Mouse (Mus musculus): ENCODE measurements around the gene Cmbl. TPM values are rescaled to one million over a fixed set of nuclear protein-coding genes. Genes with fewer than 3 reads are reported as not detected.

The Cmbl gene
- polyA plus RNA-seq, 1 experiment, result 62.9 TPM

GRCm38 (mm10) chr15:31619521-31619920 lies 54.3 kb downstream of the Cmbl start:
- no peak for DNase-seq (ENCODE audit: low spot score)

DNA sequence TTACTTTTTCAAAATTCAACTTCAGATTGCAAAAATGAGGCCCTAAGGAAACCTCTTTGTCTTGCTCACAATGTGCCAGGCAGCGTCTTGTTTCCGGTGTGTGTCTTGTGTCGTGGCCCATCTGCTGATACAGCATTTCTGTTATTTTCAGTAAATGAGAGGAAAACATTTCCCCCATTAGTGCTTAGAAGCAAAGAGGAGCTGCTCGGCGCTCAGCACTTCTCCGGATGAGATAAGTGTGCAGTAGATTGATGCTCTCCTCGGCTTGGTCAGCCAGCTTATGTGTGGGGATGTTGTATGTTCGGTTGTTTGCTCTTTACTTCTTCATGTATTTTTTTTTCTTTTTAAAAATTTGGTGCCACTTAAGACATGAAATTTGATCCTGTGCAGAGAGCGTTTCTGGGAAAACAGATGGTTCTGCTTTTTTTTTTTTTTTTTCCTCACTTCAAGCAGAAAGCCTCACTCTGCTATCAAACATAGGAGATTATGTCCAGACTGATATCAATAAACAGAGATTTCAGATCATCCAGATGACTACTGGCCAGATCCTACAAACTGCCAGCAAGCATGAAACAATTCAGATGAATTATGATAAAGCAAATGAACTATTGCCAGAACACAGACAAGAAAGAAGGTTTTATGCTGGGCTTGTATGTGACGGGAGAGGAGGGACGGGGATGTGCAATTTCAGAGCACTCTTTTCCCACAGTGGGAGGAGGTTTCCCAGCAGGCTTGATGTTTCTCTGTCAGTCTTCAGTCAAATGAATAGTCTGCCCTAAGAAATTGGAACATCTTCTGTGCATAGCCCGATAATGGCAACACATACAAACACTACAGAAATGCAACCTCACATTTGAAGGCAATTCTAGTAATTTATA lies 62.3 kb downstream of the Cmbl start:
- no peak for DNase-seq (ENCODE audit: low spot score)

DNA sequence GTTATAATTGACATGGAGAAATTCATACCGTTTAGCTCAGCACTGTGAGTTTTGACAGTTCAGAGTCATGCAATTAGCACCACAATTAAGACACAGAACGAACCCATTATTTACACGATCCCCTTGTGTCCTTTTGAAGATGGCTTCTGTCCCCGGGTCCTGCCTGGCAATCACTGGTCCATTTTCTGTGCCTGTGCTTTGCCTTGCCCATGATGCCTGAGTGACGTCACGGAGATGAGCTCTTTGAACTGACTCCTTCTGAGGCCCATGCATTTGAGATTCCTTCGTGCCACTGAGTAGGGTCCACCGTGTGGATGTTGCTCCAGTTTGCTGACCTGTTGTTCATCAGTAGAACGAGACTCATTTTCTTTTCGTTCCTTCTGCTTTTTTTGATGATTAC lies 63.0 kb downstream of the Cmbl start:
- no peak for DNase-seq (ENCODE audit: low spot score)

DNA sequence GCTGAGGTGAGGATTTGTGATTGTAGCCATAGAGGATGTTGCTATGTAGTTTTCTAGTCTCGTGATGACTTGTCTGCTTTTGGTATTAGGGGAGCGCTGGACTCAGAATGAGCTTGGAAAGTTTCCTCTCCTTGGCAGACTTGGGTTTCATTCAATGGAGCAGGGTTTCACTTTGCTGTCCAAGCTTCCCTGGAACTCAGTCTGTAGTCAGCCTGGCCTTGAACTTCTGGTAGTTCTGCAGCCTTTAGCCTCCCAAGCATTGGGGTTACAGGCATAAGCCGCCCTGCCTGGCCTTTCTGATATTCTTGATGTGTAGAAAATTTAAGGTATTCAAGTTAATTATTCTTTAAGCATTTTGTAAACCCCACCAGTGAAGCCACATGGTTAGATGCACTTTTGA lies 64.4 kb downstream of the Cmbl start:
- DNase-seq (ENCODE audit: low spot score), result no peak

GRCm38 (mm10) chr15:31631396-31631858 lies 66.2 kb downstream of the Cmbl start:
- DNase-seq (ENCODE audit: low spot score), result no peak

DNA sequence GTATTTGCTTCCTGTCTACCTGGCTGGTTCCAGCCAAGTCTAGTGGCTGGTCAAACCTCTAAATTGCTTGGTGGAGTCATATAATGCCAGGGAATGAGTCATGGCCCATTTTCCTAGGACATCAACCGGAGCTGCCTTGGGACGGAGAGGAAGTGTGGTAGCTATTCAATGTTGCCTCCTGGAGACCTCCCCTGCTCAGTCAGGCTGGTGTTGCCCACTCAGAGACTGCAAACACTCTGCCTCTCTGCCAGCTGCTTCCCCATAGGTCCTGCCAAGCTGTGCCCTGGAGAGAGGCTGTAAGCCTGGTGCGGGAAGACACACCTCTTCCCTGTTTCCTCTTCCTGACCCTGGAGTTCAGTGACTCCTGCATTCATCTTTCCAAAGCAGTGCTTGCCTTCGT lies 67.3 kb downstream of the Cmbl start:
- DNase-seq (ENCODE audit: low spot score), result no peak

DNA sequence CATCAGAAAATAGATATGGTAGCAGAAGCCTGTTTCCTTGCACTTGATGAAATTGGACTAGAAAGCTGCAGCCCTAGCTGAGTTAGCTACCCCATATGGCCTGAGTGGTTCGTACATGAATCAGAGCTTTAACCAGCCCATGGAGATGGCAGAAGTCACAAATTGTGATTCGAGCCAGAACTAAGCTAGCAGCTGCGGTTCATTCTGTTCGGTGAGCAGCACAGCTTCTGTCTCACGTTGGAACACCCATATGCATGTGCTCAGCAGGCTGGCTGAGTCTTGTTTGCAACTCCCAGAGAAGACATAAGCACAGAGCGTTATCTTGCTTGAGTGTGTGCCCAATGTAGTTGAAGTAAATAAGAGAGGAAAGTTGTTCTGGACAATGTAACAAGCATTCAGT lies 69.4 kb downstream of the Cmbl start:
- DNase-seq (ENCODE audit: low spot score), result no peak

GRCm38 (mm10) chr15:31636091-31636595 lies 71.0 kb downstream of the Cmbl start:
- DNase-seq (ENCODE audit: low spot score), result no peak

Other genes starting within 250 kb of the Cmbl start
- gene Ankrd33b, start 197.7 kb upstream of the Cmbl start, polyA plus RNA-seq (2012; rRNA removed), result 0.85 and 1.1 TPM in 2 replicates
- gene Ropn1l, start 111.7 kb upstream of the Cmbl start, polyA plus RNA-seq (2012; rRNA removed), result 1.6 and 2.4 TPM in 2 replicates
- 29.9 and 37.2 TPM in 2 replicates for gene March6, start 34.3 kb upstream of the Cmbl start, polyA plus RNA-seq (2012; rRNA removed)
- gene Cct5, start 36.4 kb downstream of the Cmbl start, polyA plus RNA-seq (2012; rRNA removed), result 207 and 215 TPM in 2 replicates
- gene Fam173b, start 36.5 kb downstream of the Cmbl start, polyA plus RNA-seq (2012; rRNA removed), result 17.9 and 20.8 TPM in 2 replicates

Measured in urinary bladder, adult 2 months (tissue).